Mouse (Mus musculus) liver, postnatal 0 days (tissue): ENCODE data around the gene Snap29.

Experiments used
- CTCF ChIP-seq: sonication (generic); IDR thresholded peaks from 2 replicates; pipeline ENCODE4 v1.5.1; 2016; ENCODE audit warnings: antibody characterized with exemption, low read depth
- EP300 ChIP-seq: IDR thresholded peaks from 2 replicates; pipeline ENCODE4 v1.6.1; 2016; ENCODE audit warnings: antibody characterized with exemption, low read depth, mild to moderate bottlenecking

GRCm38 (mm10) chr16:17392784-17393183 is 13.0 kb upstream of the Snap29 start:
- TF ChIP-seq CTCF (no peak), EP300 (no peak)
